Mouse (Mus musculus): ENCODE results near the gene Pcsk1.

DNA sequence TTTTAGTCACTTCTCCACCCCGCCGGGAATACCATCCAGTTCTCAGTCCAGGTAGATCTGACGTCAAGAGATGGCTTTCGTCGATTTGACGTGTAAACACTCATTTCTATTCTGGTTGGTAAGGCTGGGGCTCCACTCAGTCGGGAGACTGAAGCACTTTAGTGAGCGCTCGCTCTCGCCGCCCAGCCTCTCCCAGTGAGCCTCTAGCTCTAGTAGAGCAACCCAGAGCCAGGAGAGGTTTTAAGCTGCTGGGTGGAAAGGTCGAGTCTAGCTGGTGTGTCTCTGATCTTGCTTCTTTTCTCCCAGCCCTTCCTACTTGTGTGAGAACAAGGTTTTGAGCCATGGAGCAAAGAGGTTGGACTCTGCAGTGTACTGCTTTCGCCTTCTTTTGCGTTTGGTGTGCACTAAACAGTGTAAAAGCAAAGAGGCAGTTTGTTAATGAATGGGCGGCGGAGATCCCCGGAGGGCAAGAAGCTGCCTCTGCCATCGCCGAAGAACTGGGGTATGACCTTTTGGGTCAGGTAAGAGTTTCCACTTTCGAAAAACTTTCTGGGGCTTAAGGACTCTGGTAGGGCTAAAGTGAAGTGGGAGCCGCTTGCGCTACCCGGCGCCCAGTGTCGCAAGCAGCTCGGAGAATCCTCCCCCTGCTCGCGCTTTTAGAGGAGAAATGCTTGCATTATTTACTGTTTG is at the start of gene Pcsk1:
- TF ChIP-seq RCOR1 (conservative IDR thresholded peaks at IDR 0.05; ENCODE audit: low read depth, low read length) (no peak), CTCF (conservative IDR thresholded peaks at IDR 0.05 in 1 of 2, IDR thresholded peaks at IDR 0.05 in 1 of 2; ENCODE audit: low read depth in 2 of 2, low read length in 2 of 2) (no peak), EP300 (IDR thresholded peaks at IDR 0.05; ENCODE audit: low read length) (no peak), TCF12 (IDR thresholded peaks at IDR 0.05; ENCODE audit: low read depth, low read length) (no peak), MEF2A (IDR thresholded peaks at IDR 0.05; ENCODE audit: borderline replicate concordance, low read depth, low read length) (no peak), SIN3A (IDR thresholded peaks at IDR 0.05; ENCODE audit: low read length) (no peak), NELFE (IDR thresholded peaks at IDR 0.05; ENCODE audit: low read depth, low read length) (no peak), MAFK (IDR thresholded peaks at IDR 0.05; ENCODE audit: insufficient replicate concordance, low read length) (no peak), POLR2AphosphoS2 (IDR thresholded peaks at IDR 0.05; ENCODE audit: low read depth, low read length) (no peak), ETS1 (conservative IDR thresholded peaks at IDR 0.05; ENCODE audit: low read depth, low read length) (no peak), E2F4 (IDR thresholded peaks at IDR 0.05; ENCODE audit: insufficient replicate concordance, low read depth, low read length) (no peak), MAX (IDR thresholded peaks at IDR 0.05; ENCODE audit: low read length) (no peak)

All from CH12.LX (cell line).